8 mouse cellular contexts compared by ENCODE assay signal in genomic region chr1:106173621-106174156, GRCm38 (mm10). TPM values are rescaled to one million over a fixed set of nuclear protein-coding genes. Genes with fewer than 3 reads are reported as not detected.
DNase-seq lines count a peak whose midpoint lies in the region; ATAC-seq and TF ChIP-seq lines count a peak whose summit lies in the region.

No protein-coding gene starts in this region.

- no peak for DNase-seq in cerebellum, adult 2 months
- no peak for DNase-seq in cerebellum, adult 9-10 months
- DNase-seq in CD4-positive helper T cell, adult 2 months (ENCODE audit: low read depth, low spot score), result peak; percentile 23
- no peak for DNase-seq in liver, embryonic 13.5 days
- DNase-seq in adrenal gland, adult 2 months, result no peak
- no peak for DNase-seq in gastrocnemius, adult 8-10 months (ENCODE audit: low spot score in 2 of 2)
- DNase-seq in adrenal gland, postnatal 25 days, result no peak

- H3K9ac ChIP-seq in forebrain, embryonic 16.5 days (replicated peaks; ENCODE audit: low read depth, low read length), result peak overlapping the region; percentile 93
- peak overlapping the region; percentile 89; the same call in 1 of the 2 replicates for H3K9ac ChIP-seq in liver, embryonic 13.5 days

- WGBS in cerebellum, adult 2 months, result 19% methylated on average over 9 of the region's 9 CpGs
- 12% methylated on average over 9 of the region's 9 CpGs for WGBS in forebrain, embryonic 16.5 days
- 63% methylated on average over 9 of the region's 9 CpGs for WGBS in liver, embryonic 13.5 days (ENCODE audit: insufficient replicate concordance)

- no peaks in the 10 kb centered on the region for H3K36me3 ChIP-seq in forebrain, embryonic 16.5 days (ENCODE audit: control insufficient read depth, insufficient read depth)
- H3K36me3 ChIP-seq in liver, embryonic 13.5 days, result no peaks in the 10 kb centered on the region

- H3K9me3 ChIP-seq in forebrain, embryonic 16.5 days (ENCODE audit: control insufficient read depth, low read length), result no peaks in the 10 kb centered on the region
- no peaks in the 10 kb centered on the region for H3K9me3 ChIP-seq in liver, embryonic 13.5 days (replicated peaks)

- peaks cover 3% of the 10 kb centered on the region; the same call in 1 of the 2 replicates for H3K4me1 ChIP-seq in cerebellum, adult 2 months (ENCODE audit: control insufficient read depth, insufficient read depth, low read length)
- H3K4me1 ChIP-seq in forebrain, embryonic 16.5 days (replicated peaks; ENCODE audit: control insufficient read depth, insufficient read depth, low read length), result peaks cover 28% of the 10 kb centered on the region
- peaks cover 30% of the 10 kb centered on the region for H3K4me1 ChIP-seq in liver, embryonic 13.5 days (replicated peaks)

- H3K4me3 ChIP-seq in cerebellum, adult 2 months (replicated peaks; ENCODE audit: insufficient read depth, low read depth, low read length), result peak overlapping the region; percentile 60
- H3K4me3 ChIP-seq in forebrain, embryonic 16.5 days (replicated peaks; ENCODE audit: low read length), result peak overlapping the region; percentile 94
- peak overlapping the region; percentile 82 for H3K4me3 ChIP-seq in liver, embryonic 13.5 days (replicated peaks)

- no peak for ATAC-seq in forebrain, embryonic 16.5 days
- no peak for ATAC-seq in liver, embryonic 13.5 days (ENCODE audit: low read depth)

- no peak for TF ChIP-seq POLR2A in cerebellum, adult 2 months (IDR thresholded peaks at IDR 0.05; ENCODE audit: borderline replicate concordance, insufficient read depth, low read length)

- H3K27me3 ChIP-seq in cerebellum, adult 2 months (ENCODE audit: control insufficient read depth, insufficient read depth, low read length), result no peaks in the 10 kb centered on the region
- H3K27me3 ChIP-seq in forebrain, embryonic 16.5 days (replicated peaks; ENCODE audit: control insufficient read depth, insufficient read depth, low read length), result no peaks in the 10 kb centered on the region
- H3K27me3 ChIP-seq in liver, embryonic 13.5 days, result peaks cover 15% of the 10 kb centered on the region

- H3K27ac ChIP-seq in cerebellum, adult 2 months (ENCODE audit: insufficient read depth, low read length), result peak overlapping the region; percentile 44; the same call in 1 of the 2 replicates
- no peak overlapping the region for H3K27ac ChIP-seq in forebrain, embryonic 16.5 days (ENCODE audit: low read length)
- no peak overlapping the region for H3K27ac ChIP-seq in liver, embryonic 13.5 days

- H3K4me2 ChIP-seq in forebrain, embryonic 16.5 days (ENCODE audit: low read length), result peak overlapping the region; percentile 82
- peak overlapping the region; percentile 95 for H3K4me2 ChIP-seq in liver, embryonic 13.5 days

- TF ChIP-seq CTCF in cerebellum, adult 2 months (IDR thresholded peaks at IDR 0.05; ENCODE audit: borderline replicate concordance, insufficient read depth, low read depth, low read length), result no peak

RNA-seq across cellular contexts. Expression of gene Phlpp1, which starts 2.1 kb away (rescaled TPM):
- polyA plus RNA-seq in cerebellum, adult 2 months (2012; rRNA removed), result 56.1 and 59.2 TPM in 2 replicates
- polyA plus RNA-seq in forebrain, embryonic 16.5 days (2015; fragmentation: Nextera tagmentation; extraction: Ambion mirVana), result 7.0 and 7.7 TPM in 2 replicates
- 0.54 and 0.61 TPM in 2 replicates for polyA plus RNA-seq in liver, embryonic 13.5 days (2015; fragmentation: Nextera tagmentation; extraction: Ambion mirVana)
- total RNA-seq in adrenal gland, adult 2 months (2021), result 10 to 100 TPM; 14.1 to 18.0 TPM
- polyA plus RNA-seq in adrenal gland, adult 2 months (2012; rRNA removed), result 12.8 and 13.3 TPM in 2 replicates
- 1 to 10 TPM; 7.0 to 8.1 (median 7.5) TPM for total RNA-seq in gastrocnemius, adult 8-10 months (2022)
- total RNA-seq in adrenal gland, postnatal 25 days (2021), result 18.6 and 19.7 TPM in 2 replicates
